12 mouse cellular contexts compared by ENCODE assay signal in the genomic region with DNA sequence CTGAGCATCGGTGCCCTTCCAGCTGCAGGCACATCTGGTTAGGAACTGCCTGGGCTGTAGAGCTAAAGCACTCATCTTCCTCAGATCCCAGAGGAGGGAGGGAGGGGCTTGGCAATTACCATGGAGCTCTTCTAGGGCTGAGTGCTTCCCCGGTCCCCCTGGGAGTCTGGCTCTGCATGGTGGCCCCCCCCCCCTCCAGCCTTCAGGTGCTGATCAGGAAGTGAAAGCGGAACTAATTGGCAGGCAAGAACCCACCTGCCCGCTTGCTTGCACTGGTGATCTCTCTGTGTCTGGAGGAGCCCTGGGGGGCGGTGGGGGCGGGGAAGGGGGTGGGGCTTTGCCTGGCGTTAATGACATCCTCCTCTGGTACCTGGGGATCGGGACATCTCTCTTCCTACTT. TPM values are rescaled to one million over a fixed set of nuclear protein-coding genes. Genes with fewer than 3 reads are reported as not detected.
DNase-seq lines count a peak whose midpoint lies in the region; ATAC-seq and TF ChIP-seq lines count a peak whose summit lies in the region.
"Had no signal": no experiment of that assay in that cellular context is flagged by ENCODE, and none has a peak within 500 bp of the region (broad histone marks: within the 10 kb centered on the region; RNA-seq: fewer than 3 reads in every experiment).

No protein-coding gene starts in this region.

- ATAC-seq in kidney, embryonic 15.5 days (replicated peaks; ENCODE audit: low FRiP score) = peak; percentile 36; the same call in 1 of the 2 replicates
- peak; percentile 58 for ATAC-seq in embryonic facial prominence, embryonic 14.5 days (ENCODE audit: low read depth)
- 0 out of 2 replicates have a peak, but pooled peaks have one; percentile 29 for ATAC-seq in midbrain, embryonic 14.5 days (ENCODE audit: low FRiP score, low TSS enrichment)

- peaks cover 37% of the 10 kb centered on the region for H3K27me3 ChIP-seq in kidney, embryonic 15.5 days
- no peaks in the 10 kb centered on the region; the same call in none of the 2 replicates for H3K27me3 ChIP-seq in embryonic facial prominence, embryonic 14.5 days (replicated peaks; ENCODE audit: control insufficient read depth, insufficient read depth, low read length)
- H3K27me3 ChIP-seq in midbrain, embryonic 14.5 days (ENCODE audit: control insufficient read depth, insufficient read depth, low read length) = no peaks in the 10 kb centered on the region

- DNase-seq in kidney, adult 9 months = no peak
- peak; percentile 67 for DNase-seq in brain, embryonic 14.5 days (ENCODE audit: low read depth)
- peak; percentile 78 for DNase-seq in embryonic facial prominence, embryonic 14.5 days (ENCODE audit: low spot score)
- peak; percentile 63 for DNase-seq in midbrain, embryonic 14.5 days
- DNase-seq in heart, postnatal 36 days = no peak
- DNase-seq in gastrocnemius, postnatal 25 days = no peak
- DNase-seq in heart, postnatal 10 days = no peak
- DNase-seq: heart, adult 18-20 months; heart, postnatal 4 days; kidney, postnatal 36 days; lung, adult 18-20 months had no signal

- H3K9ac ChIP-seq in kidney, embryonic 15.5 days = no peak overlapping the region
- no peak overlapping the region for H3K9ac ChIP-seq in embryonic facial prominence, embryonic 14.5 days (ENCODE audit: low read depth, low read length)
- no peak overlapping the region for H3K9ac ChIP-seq in midbrain, embryonic 14.5 days (replicated peaks; ENCODE audit: low read length)

- intact Hi-C loops in heart, postnatal 36 days (cut with DNase I) = no loop called here
- intact Hi-C loops in heart, postnatal 10 days (cut with DNase I) = no loop called here

- peak overlapping the region; percentile 27; the same call in 1 of the 2 replicates for H3K4me2 ChIP-seq in kidney, embryonic 15.5 days
- 0 out of 2 replicates have a peak overlapping the region, but pooled peaks have one; percentile 2 for H3K4me2 ChIP-seq in embryonic facial prominence, embryonic 14.5 days (ENCODE audit: low read depth, low read length)
- H3K4me2 ChIP-seq in midbrain, embryonic 14.5 days (ENCODE audit: low read length) = peak overlapping the region; percentile 27

- no peak overlapping the region for H3K4me3 ChIP-seq in kidney, embryonic 15.5 days (replicated peaks)
- no peak overlapping the region for H3K4me3 ChIP-seq in embryonic facial prominence, embryonic 14.5 days (ENCODE audit: low read depth, low read length)
- H3K4me3 ChIP-seq in midbrain, embryonic 14.5 days (replicated peaks; ENCODE audit: low read depth, low read length) = no peak overlapping the region

- no peak overlapping the region for H3K27ac ChIP-seq in kidney, embryonic 15.5 days
- H3K27ac ChIP-seq in embryonic facial prominence, embryonic 14.5 days (replicated peaks; ENCODE audit: low read depth, low read length) = no peak overlapping the region
- peak overlapping the region; percentile 70 for H3K27ac ChIP-seq in midbrain, embryonic 14.5 days (replicated peaks; ENCODE audit: low read depth, low read length)

- TF ChIP-seq CTCF in brain, embryonic 14.5 days (IDR thresholded peaks at IDR 0.05; ENCODE audit: borderline replicate concordance, extremely low read depth, insufficient read depth, insufficient read length) = no peak

- H3K36me3 ChIP-seq in kidney, embryonic 15.5 days = no peaks in the 10 kb centered on the region
- no peaks in the 10 kb centered on the region for H3K36me3 ChIP-seq in embryonic facial prominence, embryonic 14.5 days (ENCODE audit: control insufficient read depth, insufficient read depth, low read length)
- H3K36me3 ChIP-seq in midbrain, embryonic 14.5 days (ENCODE audit: control insufficient read depth, insufficient read depth, low read length) = peaks cover 12% of the 10 kb centered on the region

- peaks cover 24% of the 10 kb centered on the region for H3K4me1 ChIP-seq in kidney, embryonic 15.5 days
- H3K4me1 ChIP-seq in embryonic facial prominence, embryonic 14.5 days (ENCODE audit: control insufficient read depth, insufficient read depth, low read length) = peaks cover 19% of the 10 kb centered on the region; the same call in 1 of the 2 replicates
- H3K4me1 ChIP-seq in midbrain, embryonic 14.5 days (ENCODE audit: control insufficient read depth, insufficient read depth, low read length) = peaks cover 57% of the 10 kb centered on the region

- no peak for TF ChIP-seq POLR2A in brain, embryonic 14.5 days (IDR thresholded peaks at IDR 0.05; ENCODE audit: borderline replicate concordance, extremely low read depth, insufficient read depth, insufficient read length, poor library complexity, severe bottlenecking)

- no peaks in the 10 kb centered on the region for H3K9me3 ChIP-seq in kidney, embryonic 15.5 days (replicated peaks)
- no peaks in the 10 kb centered on the region for H3K9me3 ChIP-seq in embryonic facial prominence, embryonic 14.5 days (ENCODE audit: control insufficient read depth, low read length)
- H3K9me3 ChIP-seq in midbrain, embryonic 14.5 days (ENCODE audit: control insufficient read depth, low read length) = no peaks in the 10 kb centered on the region

- 3% methylated on average over 8 of the region's 8 CpGs for WGBS in kidney, embryonic 15.5 days
- WGBS in embryonic facial prominence, embryonic 14.5 days = 5% methylated on average over 4 of the region's 8 CpGs
- 4% methylated on average over 8 of the region's 8 CpGs for whole genome bisulfite sequencing in midbrain, embryonic 14.5 days

RNA-seq across cellular contexts. Expression of a gene that starts 9.2 kb away (rescaled TPM):
- 0.30 and 0.82 TPM in 2 replicates for polyA plus RNA-seq in kidney, embryonic 15.5 days (2015; fragmentation: Nextera tagmentation; extraction: Ambion mirVana)
- 92.0 and 111 TPM in 2 replicates for polyA plus RNA-seq in brain, embryonic 14.5 days (2012; rRNA removed)
- 3.6 and 4.3 TPM in 2 replicates for polyA plus RNA-seq in embryonic facial prominence, embryonic 14.5 days (2014; fragmentation: Nextera tagmentation; extraction: Ambion mirVana)
- 36.9 and 65.3 TPM in 2 replicates for polyA plus RNA-seq in midbrain, embryonic 14.5 days (2014; fragmentation: Nextera tagmentation; extraction: Ambion mirVana)
- 1 to 10 TPM; 2.8 to 4.1 TPM for total RNA-seq in heart, postnatal 36 days (2021)
- total RNA-seq in gastrocnemius, postnatal 25 days (2021) = under 1 TPM; 0.05 to 0.35 TPM
- total RNA-seq in heart, postnatal 10 days (2021) = 1 to 10 TPM; 2.6 to 3.3 TPM

RNA-seq across cellular contexts. Expression of a gene that starts 27.8 kb away (rescaled TPM):
- polyA plus RNA-seq in kidney, embryonic 15.5 days (2015; fragmentation: Nextera tagmentation; extraction: Ambion mirVana) = 1.5 and 1.6 TPM in 2 replicates
- 2.3 TPM in 2 replicates for polyA plus RNA-seq in brain, embryonic 14.5 days (2012; rRNA removed)
- 1.8 TPM in 2 replicates for polyA plus RNA-seq in embryonic facial prominence, embryonic 14.5 days (2014; fragmentation: Nextera tagmentation; extraction: Ambion mirVana)
- 1.1 and 1.3 TPM in 2 replicates for polyA plus RNA-seq in midbrain, embryonic 14.5 days (2014; fragmentation: Nextera tagmentation; extraction: Ambion mirVana)
- 1 to 10 TPM; 1.4 to 1.5 TPM for total RNA-seq in heart, postnatal 36 days (2021)
- total RNA-seq in gastrocnemius, postnatal 25 days (2021) = 1 to 10 TPM in 1 of 2 experiments, under 1 TPM in 1; 0.94 to 1.2 TPM
- 1 to 10 TPM; 1.5 to 1.6 TPM for total RNA-seq in heart, postnatal 10 days (2021)

RNA-seq across cellular contexts. Expression of a gene that starts 56.7 kb away (rescaled TPM):
- 48.1 and 49.7 TPM in 2 replicates for polyA plus RNA-seq in kidney, embryonic 15.5 days (2015; fragmentation: Nextera tagmentation; extraction: Ambion mirVana)
- polyA plus RNA-seq in brain, embryonic 14.5 days (2012; rRNA removed) = 51.7 and 54.8 TPM in 2 replicates
- polyA plus RNA-seq in embryonic facial prominence, embryonic 14.5 days (2014; fragmentation: Nextera tagmentation; extraction: Ambion mirVana) = 37.8 and 42.0 TPM in 2 replicates
- polyA plus RNA-seq in midbrain, embryonic 14.5 days (2014; fragmentation: Nextera tagmentation; extraction: Ambion mirVana) = 38.2 and 48.6 TPM in 2 replicates
- total RNA-seq in heart, postnatal 36 days (2021) = 10 to 100 TPM; 19.2 to 22.0 TPM
- total RNA-seq in gastrocnemius, postnatal 25 days (2021) = 10 to 100 TPM; 17.6 to 21.4 TPM
- 10 to 100 TPM; 20.4 to 24.9 TPM for total RNA-seq in heart, postnatal 10 days (2021)

Comparison
In these comparisons a context has a peak if more than half of its experiments do, and no peak if none do; other contexts are left out.
1. DNase-seq: peak in brain, embryonic 14.5 days (single experiment), embryonic facial prominence, embryonic 14.5 days (single experiment) and midbrain, embryonic 14.5 days (single experiment); none in kidney, adult 9 months (single experiment), heart, postnatal 36 days (0 of 2), gastrocnemius, postnatal 25 days (single experiment) and heart, postnatal 10 days (0 of 2).
2. Peak in every context shown above with its lines, with median percentiles within 50 percentile points of each other: ATAC-seq and H3K4me2 ChIP-seq.